Mouse (Mus musculus) CH12.LX (cell line): ENCODE measurements around the gene Cgrrf1.

Experiments used
- CTCF ChIP-seq, 2 experiments: IDR thresholded peaks in 1 of 2; conservative IDR thresholded peaks in 1 of 2; 2 replicates each; pipeline ENCODE4 v1.5.1; 2011 to 2012; ENCODE audit warnings: low read depth in 2 of 2, low read length in 2 of 2, improper control_type of control experiment in 1 of 2, inconsistent platforms in 1 of 2, mild to moderate bottlenecking in 1 of 2, moderate library complexity in 1 of 2
- ELF1 ChIP-seq: IDR thresholded peaks from 2 replicates; pipeline ENCODE4 v1.6.1; 2014; ENCODE audit warnings: low read depth, mild to moderate bottlenecking, inconsistent platforms, low read length, improper control_type of control experiment
- EP300 ChIP-seq: IDR thresholded peaks from 2 replicates; pipeline ENCODE4 v1.6.1; 2011; ENCODE audit warnings: low read length, improper control_type of control experiment
- HCFC1 ChIP-seq: IDR thresholded peaks from 2 replicates; pipeline ENCODE4 v1.6.1; 2012; ENCODE audit warnings: low read depth, mild to moderate bottlenecking, inconsistent platforms, low read length, improper control_type of control experiment
- JUND ChIP-seq: conservative IDR thresholded peaks from 2 replicates; pipeline ENCODE4 v1.6.1; 2011; ENCODE audit warnings: low read depth, low read length, improper control_type of control experiment
- MAFK ChIP-seq: IDR thresholded peaks from 2 replicates; pipeline ENCODE4 v1.6.1; 2011; ENCODE audit warnings: low read length, improper control_type of control experiment; ENCODE audit not compliant: insufficient replicate concordance
- PAX5 ChIP-seq: IDR thresholded peaks from 2 replicates; pipeline ENCODE4 v1.6.1; 2012; ENCODE audit warnings: low read length, inconsistent platforms, mixed read lengths
- POLR2A ChIP-seq: IDR thresholded peaks from 2 replicates; pipeline ENCODE4 v1.6.1; 2011; ENCODE audit warnings: low read depth, mild to moderate bottlenecking, improper control_type of control experiment, low read length
- USF2 ChIP-seq: conservative IDR thresholded peaks from 2 replicates; pipeline ENCODE4 v1.6.1; 2011; ENCODE audit warnings: low read depth, low read length, improper control_type of control experiment

DNA sequence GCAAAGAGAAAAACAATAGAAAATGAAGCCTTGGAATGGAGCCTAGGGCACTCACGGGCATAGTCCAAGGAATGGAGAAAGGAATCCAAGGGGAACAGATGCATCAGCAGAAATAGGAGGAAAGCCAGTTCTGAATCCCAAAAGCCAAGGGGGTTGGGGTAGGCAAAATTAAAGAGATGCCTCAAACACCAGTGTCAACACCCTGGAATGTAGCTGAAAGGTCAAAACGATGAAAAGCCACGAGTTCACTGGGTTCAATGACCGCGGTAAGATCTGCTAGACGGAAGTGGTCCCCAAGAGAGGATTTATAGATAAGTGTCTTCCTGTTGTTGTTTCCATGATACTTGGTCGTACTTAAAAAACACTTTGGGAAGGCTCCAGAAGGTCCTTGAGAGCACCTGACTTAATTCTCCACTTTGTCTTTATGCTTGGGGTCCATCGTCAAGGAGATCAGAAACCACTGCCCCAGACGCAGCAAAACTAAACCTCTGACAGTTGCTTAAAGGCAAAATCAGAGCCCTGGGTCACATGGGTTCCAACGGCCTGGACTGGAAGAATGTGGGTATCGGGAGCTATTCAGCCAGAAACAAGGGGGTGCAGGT, 10.6 kb upstream of the Cgrrf1 start:
- TF ChIP-seq CTCF (conservative IDR thresholded peaks at IDR 0.05 in 1 of 2, IDR thresholded peaks at IDR 0.05 in 1 of 2; ENCODE audit: low read depth in 2 of 2, low read length in 2 of 2): no peak
- no peak for TF ChIP-seq POLR2A
- no peak for TF ChIP-seq ELF1
- TF ChIP-seq USF2: no peak
- TF ChIP-seq EP300: no peak
- TF ChIP-seq JUND: no peak
- no peak for TF ChIP-seq PAX5
- TF ChIP-seq MAFK: no peak
- TF ChIP-seq HCFC1: no peak
